Mouse (Mus musculus) lung, postnatal 25 days (tissue): ENCODE data around the gene Lamc2.

ENCODE experiments used
- DNase-seq: peaks from one replicate; pipeline ENCODE4 v3.0.0; 2022; ENCODE audit warnings: low spot score

Gene Lamc2

DNA sequence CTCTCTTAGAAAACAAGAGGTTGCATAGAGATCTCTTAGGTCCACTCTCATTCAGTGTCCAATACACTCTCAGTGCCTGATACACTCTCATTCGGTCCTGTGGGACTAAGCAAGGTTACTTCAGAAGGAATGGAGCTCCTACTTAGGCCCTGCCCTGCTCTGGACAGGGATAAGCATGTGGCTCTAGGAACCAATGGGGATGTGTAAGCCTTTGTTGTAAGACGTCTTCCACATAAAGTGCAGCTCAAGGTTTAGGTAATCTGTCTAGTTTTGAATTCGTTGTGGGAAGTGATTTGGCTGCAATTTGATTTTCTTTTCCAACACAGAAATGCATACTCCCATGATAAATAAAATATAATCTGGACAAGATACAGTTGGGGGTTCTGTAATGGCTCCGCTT lies 6.1 kb downstream of the Lamc2 start:
- DNase-seq, result no peak

DNA sequence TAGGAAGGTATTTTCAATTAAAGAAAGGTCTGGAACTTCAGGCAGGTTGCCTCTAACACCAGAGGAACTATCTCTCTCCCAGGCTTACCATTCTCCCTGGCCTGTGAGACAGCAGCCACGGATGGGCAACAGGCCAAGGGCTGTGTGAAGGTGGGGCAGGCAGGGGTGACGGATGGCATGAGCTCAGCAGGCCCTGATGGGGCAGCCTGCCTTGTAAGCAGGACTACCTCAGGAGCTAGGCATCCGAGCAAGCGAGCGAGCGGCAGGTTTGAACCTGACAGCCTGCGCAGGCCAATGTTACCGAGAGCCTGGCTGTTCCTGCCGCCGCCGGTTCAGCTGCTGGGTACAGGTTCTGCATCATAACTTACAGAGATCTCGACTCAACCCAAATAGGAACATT lies 11.4 kb downstream of the Lamc2 start:
- DNase-seq, result peak; percentile 57

DNA sequence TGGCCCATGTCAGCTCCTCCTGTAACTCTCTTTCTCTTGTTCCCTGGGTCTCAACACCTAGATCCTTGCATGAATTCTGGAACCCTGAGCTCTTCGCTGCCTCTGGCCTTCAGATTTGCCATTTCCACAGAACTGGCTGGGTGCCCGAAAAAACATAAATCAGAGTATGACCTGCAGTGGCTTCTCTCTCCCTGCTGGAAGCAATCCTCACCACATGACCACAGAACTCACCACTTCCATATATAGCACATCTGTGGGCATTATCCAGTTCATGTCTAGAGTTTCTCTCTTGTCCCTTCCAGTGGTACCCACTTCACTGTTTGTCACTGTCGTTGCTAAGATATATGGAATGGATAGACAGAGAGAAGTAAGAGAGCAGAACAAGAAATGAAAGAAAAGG lies 13.0 kb downstream of the Lamc2 start:
- DNase-seq, result no peak

DNA sequence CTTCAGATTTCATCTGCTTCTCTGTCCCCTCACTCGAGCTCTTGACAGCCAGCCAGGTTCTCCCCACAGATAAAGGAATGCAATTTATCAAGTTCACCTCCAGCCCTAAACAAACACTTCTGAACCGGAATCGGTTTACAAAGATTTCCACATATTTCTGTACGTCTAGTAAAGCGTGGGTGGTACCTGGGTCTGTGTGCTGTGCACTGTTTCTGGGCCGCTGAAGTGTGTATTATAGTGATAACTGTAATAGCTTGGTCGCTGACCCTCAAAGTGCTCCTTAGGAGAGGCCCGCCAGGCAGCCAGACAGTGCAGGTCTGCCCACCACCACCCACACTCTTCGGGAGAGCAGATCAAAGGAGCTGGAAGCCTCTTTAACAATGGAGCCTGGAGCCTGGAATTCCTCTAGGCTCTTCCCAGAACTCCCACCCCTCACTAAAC lies 13.9 kb downstream of the Lamc2 start:
- DNase-seq, result no peak

DNA sequence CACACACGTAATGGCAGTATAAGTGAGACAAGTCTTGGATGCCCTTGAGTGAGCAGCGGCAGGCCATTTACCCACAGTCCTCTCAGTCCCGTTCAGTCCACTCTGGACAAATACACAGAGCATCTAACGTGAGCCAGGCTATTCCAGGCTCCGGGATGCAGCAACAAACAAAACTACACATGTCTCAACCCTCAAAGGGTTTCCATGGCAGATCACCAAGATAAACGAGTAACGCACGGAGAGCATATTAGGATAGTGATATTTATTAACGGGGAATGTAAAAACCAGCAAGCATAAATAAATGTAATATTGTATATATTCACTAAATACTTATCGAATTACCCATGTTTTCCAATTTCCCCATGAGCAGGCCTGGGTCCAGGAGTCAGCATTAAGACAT lies 15.2 kb downstream of the Lamc2 start:
- no peak for DNase-seq

DNA sequence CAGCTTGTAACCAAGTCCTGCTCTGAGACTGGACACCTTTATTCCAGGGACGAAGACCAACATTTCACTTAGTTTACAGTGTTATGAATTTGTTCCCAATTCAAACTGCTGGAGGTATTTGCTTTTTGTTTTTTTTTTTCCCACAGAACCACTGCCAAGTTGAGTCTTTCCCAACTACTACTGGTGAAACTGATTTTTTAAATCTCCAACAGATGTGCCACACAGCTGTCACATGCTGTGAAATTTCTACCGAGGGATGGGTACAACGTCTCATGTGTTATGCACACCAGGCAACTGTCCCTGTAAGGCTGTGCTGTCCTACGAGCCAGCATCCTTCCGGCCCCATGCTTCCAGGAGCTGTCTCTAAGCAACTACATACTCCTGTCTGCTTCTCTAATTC lies 18.0 kb downstream of the Lamc2 start:
- no peak for DNase-seq

DNA sequence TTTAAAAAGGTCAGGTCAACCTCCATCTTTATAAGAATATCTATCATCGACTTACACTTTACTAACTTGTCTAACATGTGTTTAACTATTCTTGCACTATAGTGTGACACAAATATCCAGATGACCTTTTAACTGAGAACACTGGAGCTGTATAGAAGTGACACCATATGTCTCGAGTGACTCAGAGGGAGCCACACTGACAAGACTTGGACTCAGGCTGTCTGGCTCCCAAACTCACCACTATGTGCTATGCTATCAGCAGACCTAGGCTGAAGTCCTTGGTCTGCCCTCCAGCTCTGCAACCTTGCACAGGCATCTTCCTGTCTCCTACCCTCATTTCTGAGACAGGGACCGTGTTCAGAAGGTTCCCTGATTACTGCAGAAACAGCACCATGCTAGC lies 22.4 kb downstream of the Lamc2 start:
- no peak for DNase-seq

DNA sequence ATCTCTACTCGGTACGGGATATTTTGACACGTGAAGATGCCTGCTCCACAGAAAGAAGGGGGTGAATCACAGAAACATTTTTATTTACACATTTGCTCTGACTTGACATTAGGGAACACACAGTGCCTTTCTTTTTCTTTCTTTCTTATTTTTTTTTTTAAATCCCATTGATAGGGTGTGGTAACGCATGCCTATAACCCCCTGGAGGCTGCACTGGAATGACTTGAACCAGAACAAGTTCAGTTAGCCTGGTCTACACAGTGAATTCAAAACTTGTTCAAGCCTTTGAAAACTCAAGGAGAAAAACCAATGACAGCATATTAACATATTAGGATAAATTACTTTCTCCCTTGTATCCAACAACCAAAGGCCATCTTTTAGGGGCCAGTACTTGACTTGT lies 27.1 kb downstream of the Lamc2 start:
- DNase-seq, result no peak

DNA sequence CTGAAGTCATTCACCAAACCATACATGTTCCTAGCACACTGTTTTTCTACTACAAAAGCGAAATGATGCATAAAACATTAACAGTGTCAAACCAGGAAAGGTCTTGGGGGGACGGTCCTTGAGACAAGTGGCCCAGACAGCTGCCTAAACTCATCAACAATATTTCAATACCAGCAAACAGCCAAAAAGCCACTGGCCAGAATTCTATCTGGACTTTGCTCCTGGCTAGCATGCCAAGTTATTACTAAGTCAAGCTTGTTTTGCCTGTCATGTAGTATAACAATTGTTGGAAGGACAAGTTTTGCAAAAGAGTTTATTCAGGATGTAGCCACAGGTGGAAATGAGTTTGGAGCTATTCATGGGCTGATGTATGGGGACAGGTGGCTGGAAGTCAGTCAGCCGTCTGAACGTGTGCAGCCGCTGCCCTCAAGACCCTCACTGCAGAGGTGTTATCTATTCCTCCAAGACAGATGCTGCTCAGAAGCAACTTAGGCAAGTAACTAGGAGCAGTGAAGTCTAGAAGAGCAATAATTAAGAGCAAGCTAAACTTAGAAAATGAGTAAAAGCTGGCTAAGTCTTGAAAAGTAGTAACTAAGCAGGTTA lies 29.1 kb downstream of the Lamc2 start:
- peak; percentile 31 for DNase-seq

DNA sequence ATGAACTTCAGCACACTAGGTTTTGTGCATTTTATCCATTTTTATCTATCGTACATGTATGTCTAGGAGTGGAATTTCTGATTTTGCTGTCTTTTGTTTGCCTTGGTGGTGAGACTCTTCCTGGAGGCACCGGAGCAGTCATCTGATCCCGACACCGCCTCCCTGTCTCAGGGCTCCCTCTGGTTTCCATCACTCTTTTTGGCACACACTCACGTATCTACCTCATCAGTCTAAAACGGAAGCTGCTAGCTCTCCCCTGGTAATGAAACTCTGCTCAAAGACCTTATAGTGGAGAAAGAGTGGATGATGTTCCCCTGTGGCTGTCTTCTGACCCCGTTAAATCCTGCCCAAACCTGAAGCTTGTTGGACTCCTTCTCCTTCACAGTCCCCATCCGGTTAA lies 30.9 kb downstream of the Lamc2 start:
- DNase-seq, result no peak

DNA sequence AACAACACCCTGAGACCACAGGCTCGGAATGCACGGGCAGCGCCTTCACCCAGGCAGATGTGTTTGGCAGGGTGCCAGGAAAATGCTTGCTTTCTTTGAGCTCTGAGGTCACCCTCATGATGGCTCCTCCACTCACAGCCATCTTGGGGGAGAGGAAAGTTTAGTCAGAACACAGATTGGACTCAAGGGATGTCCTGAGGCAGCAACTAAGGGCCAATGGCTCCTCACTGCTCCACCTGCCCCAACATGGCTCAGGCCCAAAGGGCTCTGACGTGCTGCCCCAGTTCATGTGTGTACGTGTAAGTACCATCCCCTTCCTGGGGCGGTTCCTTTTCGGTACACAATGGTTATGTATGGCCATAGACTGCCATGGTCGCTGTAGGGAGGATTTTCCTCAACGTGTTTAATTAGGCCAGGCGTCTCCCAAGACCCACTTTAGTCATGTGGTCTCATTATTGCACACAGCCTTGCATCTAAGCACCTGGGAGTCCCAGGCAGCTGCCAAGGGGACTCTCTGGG lies 32.6 kb downstream of the Lamc2 start:
- no peak for DNase-seq

DNA sequence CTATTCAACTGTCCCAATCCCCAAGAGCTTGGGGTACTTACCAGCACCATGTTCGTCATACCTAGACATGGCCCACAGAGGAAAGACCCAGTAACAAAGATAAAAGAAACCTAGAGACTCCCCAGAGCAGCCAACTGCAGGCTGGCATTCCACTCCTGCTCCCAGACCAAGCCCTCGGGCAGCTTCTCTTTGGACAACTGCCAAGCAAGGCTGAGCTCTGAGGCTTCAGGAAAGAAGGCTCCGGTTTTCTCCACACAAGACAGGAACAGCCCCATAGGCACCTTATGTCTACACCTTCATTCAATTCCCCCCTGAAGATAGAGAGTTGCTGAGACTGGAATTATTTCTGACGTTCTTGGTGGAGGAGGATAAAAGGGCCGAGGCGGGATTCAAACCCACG lies 33.7 kb downstream of the Lamc2 start:
- DNase-seq, result no peak

DNA sequence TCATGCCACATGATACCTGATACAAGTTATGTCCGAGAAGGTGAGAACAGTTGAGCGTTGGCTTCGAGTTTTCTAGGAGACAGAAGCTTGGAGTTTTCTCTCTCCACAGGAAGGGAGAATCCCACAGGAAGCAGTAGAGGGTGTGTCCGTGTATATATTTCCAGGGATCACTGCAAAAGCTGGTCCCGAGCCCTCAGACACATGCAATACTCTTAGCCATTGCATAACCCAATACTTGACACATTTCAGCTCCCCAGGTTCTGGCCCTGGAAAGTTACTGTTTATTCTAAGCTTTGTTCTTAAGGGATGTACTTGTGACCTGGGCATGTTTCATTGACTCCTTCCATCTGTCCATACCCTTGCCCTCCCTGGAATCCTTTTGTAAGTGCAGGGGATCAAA lies 40.5 kb downstream of the Lamc2 start:
- no peak for DNase-seq

DNA sequence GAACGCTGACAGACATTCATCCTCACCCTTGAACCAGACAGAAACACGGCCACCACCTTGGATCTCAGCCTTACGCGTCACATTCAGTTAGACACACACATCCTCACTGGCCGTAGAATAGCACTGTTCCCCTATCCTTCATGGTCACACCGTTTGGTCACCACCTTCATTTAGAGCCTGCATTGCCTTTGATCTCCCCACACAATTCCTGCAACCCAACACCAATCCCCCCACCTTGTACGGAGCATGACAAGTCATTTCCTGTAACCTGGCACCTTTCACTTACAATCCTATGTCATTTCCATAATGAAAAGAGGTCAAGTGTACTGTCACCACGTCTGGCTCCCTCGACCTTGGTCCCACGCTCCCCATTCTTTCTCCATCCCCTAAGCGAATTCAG lies 42.2 kb downstream of the Lamc2 start:
- no peak for DNase-seq

DNA sequence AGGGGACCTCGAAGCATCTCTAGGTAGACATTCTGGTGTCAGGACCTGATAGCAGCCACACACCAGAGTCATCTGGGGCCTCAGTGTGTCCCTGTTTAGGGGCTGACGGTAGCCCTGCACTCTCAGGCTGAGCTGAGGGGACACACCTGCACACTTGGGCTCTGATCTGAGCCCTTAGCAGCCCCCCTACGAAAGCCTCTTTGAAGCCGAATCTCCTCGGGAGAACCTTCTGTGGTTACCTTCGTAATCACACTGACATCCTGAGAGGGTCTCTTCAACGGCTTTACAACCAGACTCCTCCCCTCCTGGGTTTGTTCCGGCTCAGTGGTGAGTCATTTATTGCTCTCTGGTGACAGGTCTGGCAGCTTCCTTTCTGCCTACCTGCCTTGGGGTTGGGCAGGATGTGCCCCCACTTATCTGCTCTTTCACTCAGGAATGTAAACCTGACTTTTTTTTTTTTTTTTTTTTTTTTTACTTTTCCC lies 45.5 kb downstream of the Lamc2 start:
- peak; percentile 47 for DNase-seq

DNA sequence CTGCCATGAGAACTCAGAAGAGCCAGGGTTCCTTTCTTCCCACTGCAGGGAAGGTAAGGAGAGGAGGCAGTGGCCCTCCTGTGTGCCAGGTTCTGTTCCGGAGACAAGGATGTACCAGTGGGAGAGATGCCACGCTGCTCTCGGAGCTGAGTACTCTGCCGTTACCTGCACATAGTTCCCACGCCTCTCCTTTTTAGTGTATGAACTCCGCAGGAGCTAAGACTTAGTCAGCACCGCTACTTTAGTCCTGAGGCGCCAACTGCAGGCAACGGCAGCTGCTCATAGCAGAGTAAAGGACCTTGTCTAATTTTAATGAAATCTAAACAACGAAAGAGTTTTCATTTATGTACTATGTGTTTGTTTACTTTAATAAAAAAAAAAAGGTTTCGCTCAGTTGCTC lies 46.0 kb downstream of the Lamc2 start:
- no peak for DNase-seq

DNA sequence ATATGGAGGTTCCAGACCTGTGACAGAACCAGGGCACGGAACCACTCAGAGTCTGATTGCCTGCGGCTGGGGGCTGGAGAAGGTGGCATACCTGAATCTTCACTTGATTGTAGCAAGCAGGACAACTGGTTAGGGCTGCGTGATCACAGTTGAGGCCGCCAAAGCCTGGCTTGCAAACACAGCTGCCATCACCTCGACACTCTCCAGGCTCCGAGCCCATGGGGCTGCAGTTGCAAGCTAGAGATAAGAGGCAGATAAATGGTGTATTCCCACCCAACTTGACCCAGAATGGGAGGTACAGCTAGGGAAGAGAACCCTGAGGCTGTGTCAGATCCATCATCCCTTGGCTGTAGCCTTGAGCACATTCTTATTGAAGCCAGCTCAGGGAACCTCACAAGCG lies 46.6 kb downstream of the Lamc2 start:
- no peak for DNase-seq

DNA sequence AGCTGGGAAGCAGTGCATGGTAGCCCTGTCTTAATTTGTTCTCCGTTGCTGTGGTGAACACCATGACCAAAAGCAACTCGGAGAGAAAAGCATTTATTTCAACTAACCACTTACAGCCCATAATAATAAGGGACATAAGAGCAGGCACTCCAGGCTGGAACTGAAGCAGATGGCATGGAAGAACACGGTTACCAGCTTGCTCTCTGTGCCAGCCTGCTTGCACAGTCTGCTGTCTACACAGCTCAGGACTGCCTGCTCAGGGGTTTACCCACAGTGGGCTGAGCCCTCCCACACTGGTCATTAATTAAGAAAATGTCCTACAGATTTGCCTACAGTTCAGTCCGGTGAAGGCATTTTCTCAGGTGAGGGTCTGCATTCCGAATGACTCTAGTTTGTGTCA lies 47.8 kb downstream of the Lamc2 start:
- DNase-seq, result no peak

DNA sequence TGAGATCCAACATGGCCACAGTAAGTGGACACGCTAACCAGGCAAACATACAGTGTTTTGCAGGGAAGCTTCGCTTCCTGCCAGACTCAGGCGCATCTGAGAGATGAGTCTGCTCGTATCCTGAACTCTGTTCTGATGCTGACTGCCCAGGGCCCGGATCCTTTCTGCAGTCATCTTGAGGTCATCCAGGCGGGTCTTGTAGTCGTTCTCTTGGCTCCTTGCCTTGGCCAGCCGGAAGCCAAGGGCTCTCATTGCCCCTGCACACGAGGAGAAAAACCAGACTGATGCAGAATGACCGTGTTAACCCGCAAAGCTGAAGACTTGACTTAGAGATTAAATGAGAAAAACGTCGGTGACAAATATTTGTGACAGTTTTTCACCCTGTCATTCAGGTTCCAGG lies 49.6 kb downstream of the Lamc2 start:
- no peak for DNase-seq

DNA sequence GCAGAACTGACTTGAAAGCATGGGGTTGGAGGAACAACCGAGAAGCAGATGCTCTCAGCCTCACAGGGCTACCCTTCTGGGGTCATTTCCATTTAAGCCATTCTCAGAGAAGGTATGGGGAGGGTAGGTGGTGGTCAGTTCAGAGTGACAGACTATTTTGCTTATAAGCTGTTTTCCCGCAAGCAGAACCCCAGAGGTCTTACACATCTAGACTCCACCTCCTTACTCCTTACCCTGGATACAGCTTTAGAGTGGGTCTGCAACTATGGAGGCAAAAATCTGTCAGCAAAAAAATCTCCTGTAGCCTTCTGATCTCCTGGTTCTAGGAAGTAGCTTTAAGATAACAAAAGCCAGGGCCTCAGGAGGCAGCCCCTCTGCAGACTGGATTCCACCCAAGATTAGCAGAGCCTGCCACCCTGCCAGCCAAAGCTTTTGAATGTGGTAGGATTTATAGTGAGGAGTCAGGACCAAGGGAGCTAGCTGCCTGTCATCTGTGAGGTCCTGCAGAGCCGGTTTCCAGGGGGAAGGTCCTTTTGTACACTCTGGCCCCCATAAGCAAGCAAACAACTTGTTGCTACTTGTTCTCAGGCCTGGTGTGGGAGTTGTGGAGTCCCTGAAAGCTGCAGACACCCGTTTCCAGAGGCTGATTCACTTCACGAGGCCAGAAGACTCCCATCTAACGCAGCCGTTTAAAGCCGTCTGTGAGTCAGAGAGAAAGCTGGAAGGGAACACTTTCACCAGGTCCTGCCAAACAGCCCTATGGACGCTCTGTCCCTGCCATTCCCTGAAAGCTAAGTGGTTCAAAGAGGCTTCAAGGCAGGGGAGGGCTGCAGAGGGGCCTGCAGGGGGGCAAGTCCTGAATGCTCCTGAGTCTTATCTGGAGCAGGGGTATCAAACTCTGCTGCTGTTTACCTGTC lies 52.1 kb downstream of the Lamc2 start:
- DNase-seq, result peak; percentile 57

DNA sequence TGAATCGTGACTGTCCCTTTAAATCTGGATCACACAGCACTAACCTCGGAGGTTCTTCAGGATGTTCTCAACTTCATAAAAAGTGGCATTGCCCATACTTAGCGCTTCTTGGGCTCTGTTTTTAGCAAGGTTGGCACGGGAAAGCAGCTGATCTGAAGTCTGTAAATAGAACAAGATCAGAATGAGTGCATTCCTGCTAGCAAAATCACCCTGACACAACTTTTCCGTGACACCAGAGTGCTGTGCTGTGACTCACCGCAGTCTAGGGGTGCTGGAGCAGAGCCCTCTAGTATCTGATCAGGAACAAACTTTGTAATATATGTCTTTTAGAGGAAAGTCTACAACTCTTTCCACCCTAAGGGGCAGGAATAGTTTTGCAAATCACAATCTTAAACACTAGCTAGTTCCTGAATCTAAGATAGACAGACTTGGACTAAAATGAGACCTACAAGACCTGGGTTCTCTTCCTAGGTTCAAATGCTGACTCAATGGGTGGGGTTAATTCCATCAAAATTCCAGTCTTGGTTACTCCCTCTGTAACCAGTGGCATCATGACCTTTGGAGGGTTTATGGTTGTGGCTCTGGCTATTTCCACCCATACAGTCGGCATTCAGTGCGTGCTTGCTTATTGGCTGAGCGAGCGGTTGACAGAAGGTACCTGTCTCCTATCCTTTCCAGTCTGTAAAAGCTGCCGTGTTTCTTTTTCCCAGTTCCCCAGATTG lies 56.1 kb downstream of the Lamc2 start:
- peak; percentile 79 for DNase-seq

DNA sequence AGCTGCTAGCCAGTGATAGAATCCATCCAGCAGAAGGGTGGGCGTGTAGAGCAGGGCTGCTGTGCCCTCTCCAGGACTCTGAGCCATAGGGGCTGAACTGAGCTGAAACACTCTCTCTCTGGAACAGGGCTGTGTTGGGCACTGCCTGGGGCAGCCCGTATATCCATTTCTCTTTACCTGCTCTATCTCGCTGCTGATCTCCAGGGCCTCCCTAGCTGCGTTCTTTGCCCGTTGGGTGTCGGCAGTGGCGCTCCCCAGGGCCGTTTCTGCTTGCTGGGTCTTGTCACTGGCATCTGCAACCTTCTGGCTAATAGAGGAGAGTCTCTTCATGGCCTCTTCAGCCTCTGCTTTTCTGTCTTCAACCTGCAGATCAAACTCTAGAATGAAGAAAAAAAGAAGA lies 57.5 kb downstream of the Lamc2 start:
- DNase-seq, result no peak

DNA sequence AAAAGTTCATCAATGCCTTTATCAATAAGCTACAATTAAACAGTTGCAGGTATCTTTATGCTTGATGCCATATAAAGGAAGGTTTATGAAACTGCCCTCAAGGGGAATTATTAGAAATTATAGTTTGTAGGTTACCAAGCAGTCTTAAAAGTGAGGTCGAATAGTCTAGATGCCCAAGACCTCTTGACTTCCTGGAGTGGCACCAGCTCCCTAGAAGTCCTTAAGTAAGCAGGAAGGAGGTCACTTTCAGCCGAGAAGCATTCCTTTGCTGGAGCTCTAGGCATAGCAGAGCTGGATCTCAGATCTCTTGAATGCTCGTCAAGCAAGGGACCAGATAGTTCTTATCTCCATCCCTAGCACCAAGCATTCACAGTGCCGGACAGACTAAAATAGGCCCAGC lies 58.6 kb downstream of the Lamc2 start:
- DNase-seq, result peak; percentile 64
